Mouse (Mus musculus): ENCODE measurements around the gene Atl2.

Gene Atl2

DNA sequence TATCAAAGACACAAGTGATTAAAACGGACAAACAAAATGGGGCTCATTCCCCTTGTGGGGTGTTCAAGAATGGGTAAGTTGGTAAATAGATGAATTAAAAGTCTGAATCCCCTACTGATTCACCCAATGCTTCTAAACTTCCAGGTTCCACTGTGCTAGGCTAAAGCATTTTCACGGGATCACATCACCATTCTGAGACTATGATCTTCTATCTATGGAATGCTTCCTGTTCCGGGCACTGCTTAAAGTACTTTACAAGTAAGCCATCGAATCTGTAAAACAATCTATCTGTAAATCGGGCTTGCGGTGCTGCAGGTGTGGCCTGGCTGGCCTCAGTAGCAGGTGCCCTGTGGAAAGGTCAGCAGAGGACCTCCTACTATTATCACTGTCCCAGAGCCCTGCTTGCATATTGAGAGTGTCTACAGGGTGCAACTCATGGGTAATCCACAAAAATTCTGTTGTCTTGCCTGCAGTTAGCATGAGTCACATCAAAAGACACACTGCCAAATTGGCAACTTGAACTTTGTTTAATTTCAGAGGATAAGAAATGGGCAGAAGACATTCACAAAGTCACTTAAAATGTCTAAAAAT is 2.3 kb upstream of the Atl2 start:
- DNase-seq (ENCODE audit: low spot score in 2 of 2) = no peak

GRCm38 (mm10) chr17:79897666-79898065 is 1.7 kb upstream of the Atl2 start:
- no peak for DNase-seq (ENCODE audit: low spot score in 2 of 2)

- peak; percentile 59 to 62 for DNase-seq (ENCODE audit: low spot score in 2 of 2)
These were observed 696 bp downstream of the Atl2 start for GRCm38 (mm10) chr17:79894971-79895882.

GRCm38 (mm10) chr17:79894054-79894453 is 1.9 kb downstream of the Atl2 start:
- DNase-seq (ENCODE audit: low spot score in 2 of 2) = no peak

- DNase-seq (ENCODE audit: low spot score in 2 of 2) = no peak
These were observed 4.0 kb downstream of the Atl2 start for GRCm38 (mm10) chr17:79891944-79892343.

- DNase-seq (ENCODE audit: low spot score in 2 of 2) = no peak
These were observed 8.0 kb downstream of the Atl2 start for GRCm38 (mm10) chr17:79887926-79888325.

DNA sequence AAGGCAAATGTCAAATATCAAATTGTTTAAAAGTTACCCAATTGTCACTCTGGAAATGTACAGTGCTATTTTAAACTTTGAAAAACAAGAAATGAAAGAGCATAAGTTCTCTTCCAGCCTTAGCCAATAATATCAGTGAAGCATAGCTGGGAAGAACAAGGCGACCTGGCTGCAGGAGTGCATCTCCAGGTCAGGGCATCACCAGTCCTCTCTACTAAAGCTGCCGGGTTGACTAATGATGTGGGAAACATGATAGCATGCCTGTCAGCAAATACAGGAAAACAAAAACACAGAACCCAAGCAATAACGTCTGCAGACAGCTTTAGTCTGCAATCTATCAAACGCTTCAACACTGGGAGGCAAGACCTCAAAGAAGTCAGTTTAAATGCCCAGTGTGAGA is 12.7 kb downstream of the Atl2 start:
- DNase-seq (ENCODE audit: low spot score in 2 of 2) = no peak

GRCm38 (mm10) chr17:79865027-79865426 is 30.9 kb downstream of the Atl2 start:
- DNase-seq (ENCODE audit: low spot score in 2 of 2) = no peak

- no peak for DNase-seq (ENCODE audit: low spot score in 2 of 2)
These were observed 31.4 kb downstream of the Atl2 start for GRCm38 (mm10) chr17:79864503-79864902.

DNA sequence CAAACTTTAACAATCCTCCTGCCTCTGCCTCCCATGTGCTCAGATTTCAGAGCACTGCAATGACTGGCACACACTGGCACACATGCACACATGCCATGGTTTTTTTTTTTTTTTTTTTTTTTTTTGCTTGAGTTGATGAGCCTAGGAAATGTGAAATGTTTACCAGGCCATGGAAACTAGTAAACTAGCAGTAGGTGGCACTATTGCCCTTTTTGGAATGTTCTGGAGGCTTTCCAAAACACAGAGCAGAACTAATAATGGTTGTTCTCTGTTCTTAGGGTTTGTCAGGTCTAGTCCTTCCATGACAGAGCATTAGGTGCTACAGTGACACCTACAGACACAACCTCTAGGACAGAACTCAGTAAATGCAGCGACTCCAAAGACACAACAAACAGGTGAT is 33.9 kb downstream of the Atl2 start:
- no peak for DNase-seq (ENCODE audit: low spot score in 2 of 2)

DNA sequence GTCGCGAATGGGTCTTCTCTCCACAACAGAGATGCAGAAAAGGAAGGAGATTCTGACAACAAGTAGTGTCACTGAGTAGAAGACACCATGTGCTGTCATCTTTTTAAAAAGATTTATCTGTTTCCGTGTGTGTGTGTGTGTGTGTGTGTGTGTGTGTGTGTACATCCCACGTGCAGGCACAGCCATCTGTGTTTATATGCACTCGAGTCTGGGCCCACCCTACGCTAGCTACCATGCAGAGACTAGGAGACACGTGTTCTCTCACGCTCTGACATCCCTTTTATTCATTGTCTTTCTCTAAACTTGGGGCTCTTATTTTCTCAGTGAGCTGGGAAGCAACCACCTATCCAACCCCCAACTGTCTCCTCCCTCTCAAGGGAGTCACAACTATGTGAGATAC is 40.4 kb downstream of the Atl2 start:
- no peak for DNase-seq (ENCODE audit: low spot score in 2 of 2)

DNA sequence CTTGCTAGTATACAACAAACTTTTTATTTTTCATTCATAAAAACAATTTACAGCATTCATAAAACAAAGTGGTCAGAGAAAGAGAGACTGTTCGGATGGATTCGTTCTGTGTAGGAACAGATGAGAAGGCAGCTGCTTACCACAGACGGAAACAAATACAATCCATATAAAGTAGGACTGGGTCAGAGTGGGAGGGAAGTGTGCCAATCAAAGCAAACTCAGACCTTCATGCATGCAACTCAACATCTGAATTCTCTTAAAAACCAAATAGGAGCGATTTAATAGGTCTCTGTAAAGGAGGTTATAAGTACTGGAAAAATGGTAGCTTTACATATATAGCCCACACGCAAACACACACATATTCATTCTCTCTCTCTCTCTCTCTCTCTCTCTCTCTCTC is 47.5 kb downstream of the Atl2 start:
- no peak for DNase-seq (ENCODE audit: low spot score in 2 of 2)

DNA sequence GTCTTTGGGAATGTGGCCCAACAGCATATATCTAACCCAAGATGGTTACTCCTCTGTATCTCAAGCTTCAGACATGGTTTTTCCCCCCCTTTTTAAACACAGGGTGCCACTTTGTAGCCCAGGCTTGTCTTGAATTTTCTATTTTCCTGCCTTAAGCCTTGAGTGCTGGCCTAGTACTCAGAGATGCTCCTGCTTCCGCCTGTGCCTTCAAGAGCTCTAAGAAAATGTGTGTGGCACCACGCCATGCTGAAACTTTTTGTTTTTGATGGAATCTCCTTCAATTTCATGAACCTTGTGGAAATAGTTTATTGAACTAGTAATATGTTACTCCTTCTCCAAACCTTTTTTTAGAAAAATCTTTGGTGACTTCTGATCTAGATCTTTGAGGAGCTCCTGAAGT is 49.7 kb downstream of the Atl2 start:
- DNase-seq (ENCODE audit: low spot score in 2 of 2) = no peak

- DNase-seq (ENCODE audit: low spot score in 2 of 2) = no peak
These were observed 50.2 kb downstream of the Atl2 start for GRCm38 (mm10) chr17:79845695-79846094.

DNA sequence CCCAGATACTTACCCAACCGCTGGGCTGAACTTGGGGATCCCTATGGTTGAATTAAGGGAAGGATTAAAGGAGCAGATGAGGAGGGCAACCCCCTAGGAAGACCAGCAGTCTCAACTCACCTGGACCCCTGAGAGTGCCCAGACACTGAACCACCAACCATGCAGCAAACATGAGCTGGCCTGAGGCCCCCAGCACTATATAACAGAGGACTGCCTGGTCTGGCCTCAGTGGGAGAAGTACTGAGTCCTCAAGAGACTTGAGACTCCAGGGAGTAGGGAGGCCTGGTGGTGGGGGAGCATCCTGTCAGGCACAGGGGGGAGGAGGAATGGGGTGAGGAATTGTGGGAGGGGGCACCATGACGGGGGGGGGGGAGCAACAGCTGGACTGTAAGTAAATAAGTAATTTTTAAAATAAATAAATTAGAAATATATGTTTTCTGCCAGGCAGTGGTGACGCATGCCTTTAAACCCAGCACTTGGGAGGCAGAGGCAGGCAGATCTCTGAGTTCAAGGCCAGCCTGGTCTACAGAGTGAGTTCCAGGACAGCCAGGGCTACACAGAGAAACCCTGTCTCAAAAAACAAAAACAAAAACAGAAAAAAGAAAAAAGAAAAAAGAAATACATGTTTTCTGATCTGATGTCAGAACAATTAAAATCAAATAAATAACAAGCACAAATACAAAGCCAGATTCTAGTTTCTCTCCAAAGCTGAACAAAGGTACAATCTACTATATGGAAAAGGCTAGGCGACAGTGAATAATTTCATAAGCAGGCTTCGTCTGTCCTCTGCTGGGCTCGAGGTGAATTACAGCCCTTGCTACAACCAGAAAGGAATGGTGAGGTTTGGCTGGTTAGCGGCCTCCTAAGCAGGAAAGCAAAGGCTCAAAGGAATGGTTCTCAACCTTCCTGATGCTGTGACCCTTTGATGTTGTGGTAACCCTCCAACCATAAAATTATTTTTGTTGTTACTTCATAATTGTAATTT is 55.4 kb downstream of the Atl2 start:
- DNase-seq (ENCODE audit: low spot score in 2 of 2) = peak; percentile 25 to 66

DNA sequence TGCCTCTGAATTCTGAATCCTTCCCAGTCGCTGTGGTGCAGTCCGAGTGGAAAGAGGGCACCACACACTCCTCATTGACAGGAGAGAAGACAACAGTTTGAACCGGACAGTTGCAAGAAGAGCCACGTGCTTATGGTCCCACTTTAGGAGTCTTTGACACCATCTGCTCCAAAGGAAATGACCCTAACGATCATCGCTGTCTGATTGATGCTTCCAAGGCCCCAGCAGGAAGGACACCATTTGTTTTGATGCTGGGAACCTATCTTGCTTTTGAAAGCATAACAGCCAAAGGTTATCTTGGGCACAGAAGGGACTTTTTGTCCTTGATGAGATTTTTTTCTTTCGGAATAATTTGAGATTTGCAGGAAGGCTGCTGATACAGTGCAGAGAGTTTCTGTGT is 58.9 kb downstream of the Atl2 start:
- no peak for DNase-seq (ENCODE audit: low spot score in 2 of 2)

DNA sequence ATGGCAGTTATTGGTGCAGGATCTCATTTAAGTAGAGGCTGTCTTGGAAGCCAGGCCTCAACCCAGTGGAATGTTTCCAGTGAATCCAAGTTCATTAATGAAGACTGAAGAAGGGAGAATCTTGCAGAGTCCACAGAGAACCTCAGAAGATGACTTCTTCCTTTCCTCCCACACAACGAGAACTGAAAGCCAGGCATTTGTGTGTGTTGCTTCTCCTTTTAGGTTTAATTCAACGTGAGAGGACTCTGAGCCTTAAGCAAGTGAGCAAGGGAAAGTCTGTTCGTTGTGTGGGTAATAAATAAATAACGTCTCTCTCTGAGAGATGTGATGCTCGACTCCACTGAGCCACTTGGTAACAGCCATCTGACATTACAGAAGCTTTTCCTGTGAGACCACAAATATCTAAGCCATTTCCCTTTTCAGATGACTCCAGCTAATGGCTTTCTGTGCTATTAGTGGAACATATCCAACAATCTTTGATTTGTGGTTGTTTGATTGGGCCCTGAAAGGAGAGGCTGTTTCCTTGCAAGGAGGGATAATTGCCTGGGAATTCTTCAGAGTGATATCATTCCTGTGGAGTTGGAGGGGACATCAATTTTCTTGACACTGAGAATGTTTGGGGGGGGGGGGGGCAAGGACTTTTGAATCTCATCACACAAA is 60.1 kb downstream of the Atl2 start:
- DNase-seq (ENCODE audit: low spot score in 2 of 2) = no peak

- DNase-seq (ENCODE audit: low spot score in 2 of 2) = no peak
These were observed 63.6 kb downstream of the Atl2 start for GRCm38 (mm10) chr17:79832284-79832683.

DNA sequence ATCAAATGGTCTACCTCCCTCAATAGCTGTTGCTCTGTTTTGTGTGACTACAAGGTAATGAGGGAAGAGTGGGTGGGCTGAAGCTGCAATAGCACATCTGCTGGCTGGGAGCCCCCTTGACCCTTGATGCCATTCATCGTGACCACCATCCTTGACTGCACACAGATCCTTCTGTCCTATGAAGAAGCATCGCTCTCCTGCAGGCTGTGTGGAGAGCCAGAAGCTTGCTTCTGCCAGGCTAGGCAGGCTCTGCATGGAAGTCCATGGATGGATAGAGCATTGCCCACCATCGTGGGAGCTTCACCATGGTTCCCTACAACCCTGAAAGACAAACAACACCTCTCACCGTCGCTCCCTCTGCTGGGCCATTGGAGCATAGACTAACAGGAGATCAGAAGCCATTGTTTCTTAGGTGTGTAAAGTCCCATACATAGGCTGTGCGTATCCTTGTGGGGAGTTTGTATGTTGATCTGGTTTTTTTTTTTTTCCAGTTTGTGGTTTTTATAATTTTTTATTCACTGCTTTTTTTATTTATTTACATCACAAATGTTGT is 69.4 kb downstream of the Atl2 start:
- DNase-seq (ENCODE audit: low spot score in 2 of 2) = no peak

DNA sequence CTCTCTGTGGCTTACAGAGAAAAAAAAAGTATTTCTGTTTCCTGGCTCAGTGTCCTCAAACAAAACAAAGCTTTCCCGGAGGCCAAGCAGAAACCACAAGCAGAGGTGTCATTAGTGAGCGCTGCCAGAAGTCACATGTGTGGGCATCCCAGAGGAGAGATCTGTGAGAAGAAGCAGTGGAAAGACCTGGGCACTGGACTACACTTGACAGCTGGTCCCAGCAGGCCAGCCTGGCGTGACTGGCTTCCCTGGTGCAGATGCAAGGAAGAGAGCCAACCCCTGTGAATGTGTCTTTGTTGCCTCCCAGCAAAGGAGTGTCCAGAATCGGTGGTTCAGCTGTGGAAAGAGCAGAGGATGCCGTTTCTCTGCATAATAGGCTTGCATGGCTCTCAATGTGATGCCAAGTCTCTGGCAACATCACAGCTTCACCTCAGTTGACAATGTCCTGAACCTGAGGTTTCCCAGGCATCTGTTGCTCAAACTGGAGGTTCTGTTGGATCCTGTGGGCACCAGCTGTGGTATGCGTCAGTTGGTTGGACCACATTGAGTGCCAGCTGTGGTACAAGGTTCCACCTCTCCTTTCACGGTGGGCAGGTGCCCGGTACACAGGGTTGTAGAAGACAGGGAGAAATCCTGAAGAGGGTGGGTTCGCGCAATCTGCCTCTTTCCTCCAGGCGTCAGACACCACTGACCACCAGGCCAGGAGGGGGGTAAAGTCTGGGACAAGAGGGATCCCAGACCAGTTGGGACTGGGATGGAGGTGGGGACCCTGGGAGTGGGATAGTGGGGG is 70.5 kb downstream of the Atl2 start:
- DNase-seq (ENCODE audit: low spot score in 2 of 2) = no peak

Measured in frontal cortex, postnatal 10 days (tissue).